Mouse (Mus musculus) testis, adult 2 months (tissue): Measurements from ENCODE around the gene Iars2. TPM values are rescaled to one million over a fixed set of nuclear protein-coding genes. Genes with fewer than 3 reads are reported as not detected.
A peak's percentile ranks its signal among the peaks of the same experiment; 100 is the strongest.

Experiments used
- H3K27ac ChIP-seq: fragments of 200-500 bp; 2 replicates; pipeline ENCODE4 v1.5.1; 2012; ENCODE audit warnings: low read depth, low read length; ENCODE audit not compliant: control insufficient read depth, insufficient read depth
- H3K27me3 ChIP-seq: fragments of 200-500 bp; 2 replicates; pipeline ENCODE4 v1.6.1; 2012; ENCODE audit warnings: mild to moderate bottlenecking, low read length, moderate library complexity; ENCODE audit not compliant: control insufficient read depth, insufficient read depth
- H3K36me3 ChIP-seq: fragments of 200-500 bp; 2 replicates; pipeline ENCODE4 v1.6.1; 2012; ENCODE audit warnings: mild to moderate bottlenecking, low read length; ENCODE audit not compliant: control insufficient read depth, insufficient read depth
- H3K4me1 ChIP-seq: fragments of 200-500 bp; 2 replicates; pipeline ENCODE4 v1.6.1; 2012; ENCODE audit warnings: low read length; ENCODE audit not compliant: control insufficient read depth, insufficient read depth
- H3K4me3 ChIP-seq: fragments of 200-500 bp; 2 replicates; pipeline ENCODE4 v1.5.1; 2012; ENCODE audit warnings: low read depth, mild to moderate bottlenecking, low read length, moderate library complexity, mixed read lengths; ENCODE audit not compliant: control insufficient read depth
- CTCF ChIP-seq: fragments of 200-500 bp; IDR thresholded peaks from 2 replicates; pipeline ENCODE4 v1.5.1; 2012; ENCODE audit warnings: low read depth, mild to moderate bottlenecking, inconsistent platforms, low read length, moderate library complexity; ENCODE audit not compliant: control insufficient read depth, insufficient read depth, insufficient replicate concordance
- POLR2A ChIP-seq: fragments of 200-500 bp; IDR thresholded peaks from 2 replicates; pipeline ENCODE4 v1.6.1; 2012; ENCODE audit warnings: low read depth, mild to moderate bottlenecking, inconsistent platforms, low read length, moderate library complexity; ENCODE audit not compliant: control insufficient read depth
- polyA plus RNA-seq: library from polyadenylated mRNA; depleted of rRNA; stranded (reverse); fragments of >200 nt; gene quantifications from 2 replicates; pipeline ENCODE4 v1.2.3, GENCODE M21; 2012

Gene Iars2
- polyA plus RNA-seq, 1 experiment, result 12.0 TPM

GRCm38 (mm10) chr1:185362677-185363520, 33.7 kb upstream of the Iars2 start, which contains the start of gene Eprs:
TSS of gene Eprs (plus strand) at chr1:185363044.
- no peak for TF ChIP-seq CTCF
- peak; percentile 86 for TF ChIP-seq POLR2A

GRCm38 (mm10) chr1:185358211-185358610, 29.0 kb upstream of the Iars2 start:
- Histone ChIP-seq H3K27me3 (no peaks in the 10 kb centered on the region), H3K27ac (no peak overlapping the region), H3K4me3 (no peak overlapping the region), H3K36me3 (peaks cover under 1% of the 10 kb centered on the region; the same call in 1 of the 2 replicates), H3K4me1 (no peaks in the 10 kb centered on the region)
- TF ChIP-seq CTCF, result no peak
- TF ChIP-seq POLR2A, result no peak

More at GRCm38 (mm10) chr1:185362677-185363520, 33.7 kb upstream of the Iars2 start, which contains the start of gene Eprs:
- no peaks in the 10 kb centered on the region for H3K36me3 ChIP-seq
- peaks cover 4% of the 10 kb centered on the region for H3K4me1 ChIP-seq
- no peaks in the 10 kb centered on the region for H3K27me3 ChIP-seq
- H3K27ac ChIP-seq, result peak within 1 kb of the TSS; percentile 89
- H3K4me3 ChIP-seq, result peak within 1 kb of the TSS; percentile 98

GRCm38 (mm10) chr1:185356246-185356645, 27.1 kb upstream of the Iars2 start:
- Histone ChIP-seq H3K4me1 (no peaks in the 10 kb centered on the region), H3K36me3 (peaks cover 5% of the 10 kb centered on the region; the same call in 1 of the 2 replicates), H3K27me3 (no peaks in the 10 kb centered on the region), H3K4me3 (no peak overlapping the region), H3K27ac (no peak overlapping the region)
- no peak for TF ChIP-seq POLR2A
- no peak for TF ChIP-seq CTCF

- H3K4me1 ChIP-seq, result no peaks in the 10 kb centered on the region
- H3K27ac ChIP-seq, result no peak overlapping the region
- H3K36me3 ChIP-seq, result peaks cover 5% of the 10 kb centered on the region; the same call in 1 of the 2 replicates
- H3K4me3 ChIP-seq, result no peak overlapping the region
- TF ChIP-seq POLR2A (no peak), CTCF (no peak)
- no peaks in the 10 kb centered on the region for H3K27me3 ChIP-seq
Measured at GRCm38 (mm10) chr1:185354731-185355130, 25.5 kb upstream of the Iars2 start.

- H3K36me3 ChIP-seq, result peaks cover 5% of the 10 kb centered on the region; the same call in 1 of the 2 replicates
Measured at GRCm38 (mm10) chr1:185353351-185353750, 24.2 kb upstream of the Iars2 start.

GRCm38 (mm10) chr1:185352151-185352550, 23.0 kb upstream of the Iars2 start:
- H3K27me3 ChIP-seq, result no peaks in the 10 kb centered on the region
- TF ChIP-seq CTCF (no peak), POLR2A (no peak)
- H3K36me3 ChIP-seq, result peaks cover 5% of the 10 kb centered on the region; the same call in 1 of the 2 replicates
- H3K4me3 ChIP-seq, result no peak overlapping the region
- no peak overlapping the region for H3K27ac ChIP-seq
- no peaks in the 10 kb centered on the region for H3K4me1 ChIP-seq

More at GRCm38 (mm10) chr1:185353351-185353750, 24.2 kb upstream of the Iars2 start:
- TF ChIP-seq CTCF (no peak), POLR2A (no peak)
- no peak overlapping the region for H3K27ac ChIP-seq
- no peak overlapping the region for H3K4me3 ChIP-seq
- no peaks in the 10 kb centered on the region for H3K27me3 ChIP-seq
- H3K4me1 ChIP-seq, result no peaks in the 10 kb centered on the region

- H3K4me1 ChIP-seq, result no peaks in the 10 kb centered on the region
- TF ChIP-seq POLR2A, result no peak
- no peak for TF ChIP-seq CTCF
- H3K4me3 ChIP-seq, result no peak overlapping the region
- H3K27ac ChIP-seq, result no peak overlapping the region
- peaks cover 7% of the 10 kb centered on the region for H3K36me3 ChIP-seq
- no peaks in the 10 kb centered on the region for H3K27me3 ChIP-seq
Measured at GRCm38 (mm10) chr1:185350611-185351010, 21.4 kb upstream of the Iars2 start.
